Mouse (Mus musculus): ENCODE measurements around the gene Map3k1. TPM values are rescaled to one million over a fixed set of nuclear protein-coding genes. Genes with fewer than 3 reads are reported as not detected.

The Map3k1 gene
- total and polyA plus RNA-seq, 2 experiments from 2014 or later = 9.7 TPM

- DNase-seq (ENCODE audit: low spot score) = no peak
- no peaks in the 10 kb centered on the region for H3K4me1 ChIP-seq (ENCODE audit: control insufficient read depth, insufficient read depth)
- no peak overlapping the region for H3K4me3 ChIP-seq (ENCODE audit: low read depth, low read length)
- WGBS = 86% methylated on average over 12 of the region's 12 CpGs
- peaks cover 92% of the 10 kb centered on the region for H3K36me3 ChIP-seq (replicated peaks; ENCODE audit: control insufficient read depth, insufficient read depth, low read length)
- no peaks in the 10 kb centered on the region for H3K27me3 ChIP-seq (ENCODE audit: control insufficient read depth, insufficient read depth, low read length)
- H3K9me3 ChIP-seq (replicated peaks; ENCODE audit: control insufficient read depth, low read length) = no peaks in the 10 kb centered on the region
- no peak overlapping the region for H3K9ac ChIP-seq (replicated peaks; ENCODE audit: low read depth, low read length)
- ATAC-seq (ENCODE audit: insufficient read depth, low read depth) = no peak
- TF ChIP-seq CTCF (IDR thresholded peaks at IDR 0.05; ENCODE audit: low read depth) (no peak), EP300 (IDR thresholded peaks at IDR 0.05; ENCODE audit: low read depth) (no peak)
- no peak overlapping the region for H3K27ac ChIP-seq (ENCODE audit: low read depth)
- H3K4me2 ChIP-seq (ENCODE audit: low read depth, low read length) = no peak overlapping the region
Measured at GRCm38 (mm10) chr13:111762526-111762925, 46.3 kb downstream of the Map3k1 start.

GRCm38 (mm10) chr13:111756986-111757385, 51.8 kb downstream of the Map3k1 start:
- no peaks in the 10 kb centered on the region for H3K9me3 ChIP-seq (replicated peaks; ENCODE audit: control insufficient read depth, low read length)
- no peaks in the 10 kb centered on the region for H3K4me1 ChIP-seq (ENCODE audit: control insufficient read depth, insufficient read depth)
- H3K4me3 ChIP-seq (ENCODE audit: low read depth, low read length) = no peak overlapping the region
- WGBS = 88% methylated on average over 6 of the region's 6 CpGs
- no peak overlapping the region for H3K27ac ChIP-seq (ENCODE audit: low read depth)
- no peak overlapping the region for H3K9ac ChIP-seq (replicated peaks; ENCODE audit: low read depth, low read length)
- ATAC-seq (ENCODE audit: insufficient read depth, low read depth) (no peak), DNase-seq (ENCODE audit: low spot score) (no peak)
- peaks cover 93% of the 10 kb centered on the region for H3K36me3 ChIP-seq (replicated peaks; ENCODE audit: control insufficient read depth, insufficient read depth, low read length)
- no peaks in the 10 kb centered on the region for H3K27me3 ChIP-seq (ENCODE audit: control insufficient read depth, insufficient read depth, low read length)
- no peak for TF ChIP-seq CTCF (IDR thresholded peaks at IDR 0.05; ENCODE audit: low read depth)
- no peak for TF ChIP-seq EP300 (IDR thresholded peaks at IDR 0.05; ENCODE audit: low read depth)
- no peak overlapping the region for H3K4me2 ChIP-seq (ENCODE audit: low read depth, low read length)

- H3K9ac ChIP-seq (replicated peaks; ENCODE audit: low read depth, low read length) = no peak overlapping the region
- no peak for TF ChIP-seq EP300 (IDR thresholded peaks at IDR 0.05; ENCODE audit: low read depth)
- no peak for TF ChIP-seq CTCF (IDR thresholded peaks at IDR 0.05; ENCODE audit: low read depth)
- H3K27ac ChIP-seq (ENCODE audit: low read depth) = no peak overlapping the region
- no peak for DNase-seq (ENCODE audit: low spot score)
- no peaks in the 10 kb centered on the region for H3K4me1 ChIP-seq (ENCODE audit: control insufficient read depth, insufficient read depth)
- no peak overlapping the region for H3K4me2 ChIP-seq (ENCODE audit: low read depth, low read length)
- H3K4me3 ChIP-seq (ENCODE audit: low read depth, low read length) = no peak overlapping the region
- H3K9me3 ChIP-seq (replicated peaks; ENCODE audit: control insufficient read depth, low read length) = no peaks in the 10 kb centered on the region
- WGBS = 98% methylated on average over 15 of the region's 15 CpGs
- H3K36me3 ChIP-seq (replicated peaks; ENCODE audit: control insufficient read depth, insufficient read depth, low read length) = peaks cover 95% of the 10 kb centered on the region
- H3K27me3 ChIP-seq (ENCODE audit: control insufficient read depth, insufficient read depth, low read length) = no peaks in the 10 kb centered on the region
- no peak for ATAC-seq (ENCODE audit: insufficient read depth, low read depth)
Measured at GRCm38 (mm10) chr13:111755937-111756336, 52.9 kb downstream of the Map3k1 start.

- no peaks in the 10 kb centered on the region for H3K27me3 ChIP-seq (ENCODE audit: control insufficient read depth, insufficient read depth, low read length)
- no peak overlapping the region for H3K9ac ChIP-seq (replicated peaks; ENCODE audit: low read depth, low read length)
- H3K4me3 ChIP-seq (ENCODE audit: low read depth, low read length) = no peak overlapping the region
- DNase-seq (ENCODE audit: low spot score) (no peak), ATAC-seq (ENCODE audit: insufficient read depth, low read depth) (no peak)
- 95% methylated on average over 18 of the region's 18 CpGs for WGBS
- no peak overlapping the region for H3K27ac ChIP-seq (ENCODE audit: low read depth)
- H3K9me3 ChIP-seq (replicated peaks; ENCODE audit: control insufficient read depth, low read length) = no peaks in the 10 kb centered on the region
- H3K4me1 ChIP-seq (ENCODE audit: control insufficient read depth, insufficient read depth) = no peaks in the 10 kb centered on the region
- H3K4me2 ChIP-seq (ENCODE audit: low read depth, low read length) = no peak overlapping the region
- H3K36me3 ChIP-seq (replicated peaks; ENCODE audit: control insufficient read depth, insufficient read depth, low read length) = peaks cover 95% of the 10 kb centered on the region
- TF ChIP-seq EP300 (IDR thresholded peaks at IDR 0.05; ENCODE audit: low read depth) (no peak), CTCF (IDR thresholded peaks at IDR 0.05; ENCODE audit: low read depth) (no peak)
Measured at GRCm38 (mm10) chr13:111755377-111755776, 53.4 kb downstream of the Map3k1 start.

- H3K4me1 ChIP-seq (ENCODE audit: control insufficient read depth, insufficient read depth) = no peaks in the 10 kb centered on the region
- DNase-seq (ENCODE audit: low spot score) = no peak
- H3K9ac ChIP-seq (replicated peaks; ENCODE audit: low read depth, low read length) = no peak overlapping the region
- TF ChIP-seq CTCF (IDR thresholded peaks at IDR 0.05; ENCODE audit: low read depth) (no peak), EP300 (IDR thresholded peaks at IDR 0.05; ENCODE audit: low read depth) (no peak)
- H3K9me3 ChIP-seq (replicated peaks; ENCODE audit: control insufficient read depth, low read length) = no peaks in the 10 kb centered on the region
- H3K4me3 ChIP-seq (ENCODE audit: low read depth, low read length) = no peak overlapping the region
- no peak overlapping the region for H3K4me2 ChIP-seq (ENCODE audit: low read depth, low read length)
- ATAC-seq (ENCODE audit: insufficient read depth, low read depth) = no peak
- no peak overlapping the region for H3K27ac ChIP-seq (ENCODE audit: low read depth)
- 87% methylated on average over 6 of the region's 6 CpGs for WGBS
- peaks cover 96% of the 10 kb centered on the region for H3K36me3 ChIP-seq (replicated peaks; ENCODE audit: control insufficient read depth, insufficient read depth, low read length)
- H3K27me3 ChIP-seq (ENCODE audit: control insufficient read depth, insufficient read depth, low read length) = no peaks in the 10 kb centered on the region
Measured at GRCm38 (mm10) chr13:111753321-111753720, 55.5 kb downstream of the Map3k1 start.

- Histone ChIP-seq H3K36me3 (replicated peaks; ENCODE audit: control insufficient read depth, insufficient read depth, low read length) (peaks cover 62% of the 10 kb centered on the region), H3K9me3 (replicated peaks; ENCODE audit: control insufficient read depth, low read length) (no peaks in the 10 kb centered on the region), H3K4me3 (ENCODE audit: low read depth, low read length) (no peak overlapping the region), H3K4me2 (ENCODE audit: low read depth, low read length) (no peak overlapping the region), H3K9ac (replicated peaks; ENCODE audit: low read depth, low read length) (no peak overlapping the region), H3K27ac (ENCODE audit: low read depth) (no peak overlapping the region), H3K4me1 (ENCODE audit: control insufficient read depth, insufficient read depth) (no peaks in the 10 kb centered on the region), H3K27me3 (ENCODE audit: control insufficient read depth, insufficient read depth, low read length) (no peaks in the 10 kb centered on the region)
- ATAC-seq (ENCODE audit: insufficient read depth, low read depth) (no peak), DNase-seq (ENCODE audit: low spot score) (no peak)
- TF ChIP-seq EP300 (IDR thresholded peaks at IDR 0.05; ENCODE audit: low read depth) = no peak
- WGBS = 94% methylated on average over 28 of the region's 28 CpGs
Measured at GRCm38 (mm10) chr13:111748301-111749062, 60.3 kb downstream of the Map3k1 start.

Measured in heart, postnatal 0 days (tissue).